Mouse (Mus musculus): ENCODE data around the gene Irs3.

DNA sequence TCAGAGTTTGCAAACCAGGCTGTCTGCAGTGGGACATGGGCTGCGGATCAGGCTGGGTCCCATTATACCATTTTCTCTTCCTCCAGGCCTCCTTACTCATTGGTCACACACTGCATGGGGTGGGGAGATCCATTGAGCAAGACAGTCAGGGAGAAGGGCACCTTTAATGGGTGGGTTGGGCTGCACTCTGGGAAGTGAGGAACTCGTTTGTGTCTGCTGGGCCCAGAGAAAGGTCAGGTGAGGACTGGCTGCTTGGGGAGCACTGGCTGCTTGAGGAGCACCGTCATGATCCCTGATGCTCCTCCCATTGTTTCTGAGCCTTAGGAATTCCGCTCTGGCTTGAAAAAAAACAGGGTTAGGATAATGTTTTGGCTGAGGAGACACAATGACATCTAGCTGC is 2.6 kb downstream of the Irs3 start:
- TF ChIP-seq CTCF (conservative IDR thresholded peaks at IDR 0.05; ENCODE audit: low read length) (no peak), NANOG (IDR thresholded peaks at IDR 0.05; ENCODE audit: borderline replicate concordance, low read length) (no peak)

Measured in E14TG2a.4 (cell line).